Mouse (Mus musculus) spleen, adult 12 weeks (tissue): ENCODE results near the gene Capns1.
"Not testable (repeated sequence)": the region's sequence is repeated elsewhere in the genome, so short reads cannot be mapped to it uniquely, and the experiment has no call there.

Experiments
- DNase-seq: peaks from one replicate; pipeline ENCODE4 v3.0.0; 2022; ENCODE audit warnings: low spot score

Gene Capns1

DNA sequence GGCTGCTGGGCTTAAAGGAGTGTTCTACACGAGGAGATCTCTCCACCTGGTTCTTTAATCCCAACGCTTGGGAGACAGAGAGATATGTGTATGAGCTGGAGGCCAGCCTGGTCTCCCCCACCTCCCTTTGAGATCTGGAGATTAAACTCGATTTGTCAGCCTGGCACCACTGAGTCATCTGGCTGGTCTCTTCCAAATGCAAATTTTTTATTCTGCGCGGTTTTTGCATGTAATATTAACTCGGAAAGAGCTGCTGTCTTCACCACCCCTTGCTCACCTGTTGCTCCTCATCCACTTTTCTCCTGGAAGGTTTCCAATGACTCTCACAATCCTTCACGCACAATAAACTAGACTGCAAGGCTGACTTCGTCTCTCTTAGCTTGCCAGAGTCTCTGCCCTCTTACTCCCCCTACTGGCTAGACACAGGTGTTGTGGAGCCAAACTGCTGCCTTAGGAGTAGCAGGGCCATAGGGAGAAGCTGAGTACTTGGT is at the start of gene Capns1:
Gene Capns1 (minus strand): TSS at position 331 of the 491 bp plus-strand sequence.
- DNase-seq = peak; percentile 39

DNA sequence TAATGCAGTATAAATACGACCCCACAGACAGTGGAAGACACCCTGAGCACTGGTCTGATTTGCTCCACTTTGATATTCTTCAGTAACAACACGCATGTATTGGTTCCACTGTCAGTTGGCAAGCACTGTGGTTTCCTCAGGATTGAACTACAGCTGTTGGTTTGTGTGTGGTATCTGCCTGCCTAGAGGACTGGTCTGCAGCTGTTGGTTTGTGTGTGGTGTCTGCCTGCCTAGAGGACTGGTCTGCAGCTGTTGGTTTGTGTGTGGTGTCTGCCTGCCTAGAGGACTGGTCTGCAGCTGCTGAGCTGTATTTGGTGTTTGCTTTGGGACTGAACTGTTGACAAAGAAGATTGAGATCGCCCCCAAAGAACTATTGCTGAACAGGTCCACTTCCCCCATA is 38.8 kb upstream of the Capns1 start:
- not testable (repeated sequence) for DNase-seq

DNA sequence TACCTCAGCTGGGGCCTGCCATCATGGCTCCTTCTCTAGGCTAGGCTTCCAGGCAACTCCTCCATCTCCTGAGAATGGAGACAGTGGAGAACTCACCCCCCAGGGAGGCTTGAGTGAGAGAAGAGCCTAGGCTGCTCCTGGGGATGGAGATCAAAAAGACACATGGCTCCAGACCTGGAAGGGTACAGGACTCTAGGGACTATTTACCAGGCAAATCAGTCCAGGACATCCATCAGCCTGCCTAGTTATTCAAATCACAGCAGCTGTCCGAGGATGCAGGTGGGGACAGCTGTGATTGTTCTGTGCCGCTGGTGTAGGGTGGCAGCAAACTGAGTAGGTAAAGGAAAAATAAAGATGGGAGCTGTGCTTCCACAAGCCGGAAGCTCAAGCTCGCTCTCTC is 37.0 kb upstream of the Capns1 start, which contains the start of gene Ovol3:
Gene Ovol3 (minus strand): TSS at position 101 of the 400 bp plus-strand sequence.
- DNase-seq = no peak

DNA sequence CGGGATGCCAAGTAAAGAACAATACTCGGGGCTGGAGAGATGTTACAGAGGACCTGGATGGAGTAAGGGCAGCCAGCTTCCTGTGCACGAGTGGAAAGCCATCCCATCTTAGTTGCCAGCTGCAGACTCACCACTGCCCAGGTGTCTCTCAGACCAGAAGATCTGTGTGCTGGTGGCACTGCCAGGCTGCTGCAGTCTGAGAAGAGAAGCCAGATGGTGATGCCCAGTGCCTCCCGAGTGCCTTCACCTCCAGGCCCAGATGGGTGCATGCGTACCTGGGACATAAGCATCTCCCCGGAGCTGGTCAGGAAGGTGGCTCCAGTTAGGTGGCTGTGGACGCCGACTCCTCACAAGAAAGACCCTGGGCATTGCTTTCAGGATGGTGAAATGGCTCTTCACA is 36.5 kb upstream of the Capns1 start:
- DNase-seq = no peak

DNA sequence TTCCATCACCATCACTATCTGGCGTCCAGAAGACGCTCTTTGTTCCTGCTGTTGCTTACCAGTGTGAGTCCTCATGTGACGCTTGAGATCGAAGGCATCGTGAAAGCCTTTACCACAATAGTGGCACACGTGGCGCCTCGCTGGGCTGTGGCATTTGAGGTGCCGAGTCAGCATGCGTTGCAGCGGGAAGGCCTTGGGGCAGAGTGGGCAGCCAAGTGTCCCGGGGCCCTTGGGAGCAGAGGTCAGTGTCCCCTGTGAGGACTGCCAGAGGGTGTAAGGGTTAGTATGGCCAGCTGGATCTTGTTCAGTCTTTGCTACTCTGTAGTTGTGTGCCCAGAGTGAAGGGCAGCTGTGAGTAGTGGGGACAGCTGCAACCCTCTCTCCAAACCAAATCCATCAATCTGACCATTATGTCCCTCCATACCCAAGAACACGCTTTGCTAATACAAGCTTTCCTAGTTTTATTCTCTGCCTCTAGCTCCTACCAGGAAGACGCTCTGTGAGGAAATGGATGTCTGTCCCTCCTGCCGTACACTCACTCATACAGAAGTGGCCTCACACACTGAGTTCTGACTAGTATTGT is 35.8 kb upstream of the Capns1 start:
- no peak for DNase-seq

DNA sequence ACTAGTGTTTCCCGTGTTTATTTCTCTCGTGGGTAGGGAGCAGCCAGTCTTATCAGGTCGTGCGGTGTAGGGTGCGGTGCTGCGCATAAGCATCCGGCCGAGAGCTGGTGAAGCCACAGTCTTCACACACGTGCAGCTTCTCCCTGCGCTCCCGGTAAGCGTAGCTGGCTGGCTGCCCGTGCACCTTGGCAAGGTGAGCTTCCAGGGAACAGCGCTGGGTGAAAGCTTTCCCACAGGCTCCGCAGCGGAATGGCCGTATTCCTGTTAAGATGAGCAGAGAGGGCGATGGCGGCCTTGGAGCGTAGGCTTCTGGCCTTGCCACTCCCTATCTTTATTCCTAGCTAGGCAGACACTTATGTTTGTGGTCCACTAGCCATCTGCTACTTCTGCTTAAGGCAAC is 34.8 kb upstream of the Capns1 start:
- DNase-seq = no peak

DNA sequence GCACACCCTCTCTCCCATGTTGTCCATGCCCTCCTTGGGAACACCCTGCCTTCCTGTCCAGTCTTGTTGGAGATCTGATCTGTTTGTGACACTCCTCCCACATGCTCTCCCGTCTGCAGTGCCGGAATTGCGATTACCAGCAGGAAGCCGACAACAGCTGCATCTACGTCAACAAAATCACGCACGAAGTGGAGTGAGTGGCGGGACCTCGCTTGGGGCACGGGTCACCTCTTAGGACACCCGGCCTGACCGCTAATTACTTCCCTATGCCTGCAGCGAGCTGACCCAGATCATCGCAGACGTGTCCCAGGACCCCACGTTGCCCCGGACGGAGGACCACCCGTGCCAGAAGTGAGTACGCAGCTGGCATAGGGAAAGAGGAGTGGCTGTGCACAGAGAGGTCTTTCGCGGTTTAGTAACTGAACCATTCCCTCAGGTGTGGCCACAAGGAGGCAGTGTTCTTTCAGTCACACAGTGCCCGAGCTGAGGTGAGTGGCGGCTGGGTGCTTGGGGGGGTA is 34.1 kb upstream of the Capns1 start:
- peak; percentile 35 for DNase-seq

DNA sequence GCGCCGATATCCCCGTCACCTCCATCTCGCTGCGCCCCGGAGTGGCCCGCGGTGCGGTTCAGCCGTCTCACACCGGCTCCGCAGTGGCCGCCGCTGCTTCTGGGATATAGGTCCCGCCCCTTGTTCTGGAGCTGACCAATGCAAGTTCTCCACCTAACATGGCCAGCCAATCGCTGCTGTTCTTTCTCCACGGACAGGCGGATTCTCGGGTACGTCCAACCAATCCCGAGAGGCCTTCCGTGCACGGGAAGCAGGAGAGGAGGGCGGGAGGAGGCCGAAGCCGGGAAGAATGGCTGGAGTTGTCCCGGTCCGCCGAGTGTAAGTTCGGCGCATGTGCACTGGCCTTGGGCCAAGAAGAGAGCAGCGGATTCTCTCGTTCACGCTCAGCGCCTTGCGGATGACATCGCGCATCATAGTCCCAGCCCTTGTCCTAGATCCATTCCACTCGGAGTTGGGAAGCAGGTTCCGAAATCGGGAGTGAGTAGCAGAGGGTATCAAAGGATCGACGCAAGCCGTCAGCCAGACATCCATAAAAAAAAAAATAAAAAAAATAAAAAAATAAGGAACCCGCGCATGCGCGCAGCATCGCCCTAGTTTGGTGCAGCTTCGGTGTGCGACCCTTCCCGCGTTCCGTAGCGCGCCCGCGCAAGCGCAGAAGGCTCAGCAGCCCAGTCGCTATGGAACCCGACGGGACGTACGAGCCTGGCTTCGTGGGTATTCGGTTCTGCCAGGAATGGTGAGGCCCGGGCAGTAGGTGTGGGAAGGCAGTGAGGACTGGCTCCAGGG is 33.3 kb upstream of the Capns1 start, which contains the start of the genes Polr2i and Tbcb:
Gene Polr2i (plus strand): TSS at position 280 of the 786 bp plus-strand sequence.
Gene Tbcb (minus strand): TSS at position 604 of the 786 bp plus-strand sequence.
- DNase-seq = peak; percentile 91

DNA sequence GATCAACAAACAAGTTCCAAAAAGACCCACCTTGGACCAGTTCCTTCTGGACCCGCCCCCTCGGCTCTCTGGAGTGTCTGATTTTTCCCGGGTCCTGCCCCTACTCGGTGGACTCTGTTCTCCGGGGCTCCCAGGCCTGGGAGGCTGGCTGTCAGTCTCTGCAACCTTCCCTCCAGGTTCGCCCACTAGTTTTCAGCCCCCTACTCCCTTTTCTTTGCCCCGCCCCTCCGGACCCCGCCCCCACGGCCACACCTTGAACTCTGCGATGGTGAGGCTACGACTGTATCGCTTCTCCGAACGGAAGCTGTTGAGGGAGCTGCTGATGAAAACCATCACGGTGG is 32.7 kb upstream of the Capns1 start:
- no peak for DNase-seq

DNA sequence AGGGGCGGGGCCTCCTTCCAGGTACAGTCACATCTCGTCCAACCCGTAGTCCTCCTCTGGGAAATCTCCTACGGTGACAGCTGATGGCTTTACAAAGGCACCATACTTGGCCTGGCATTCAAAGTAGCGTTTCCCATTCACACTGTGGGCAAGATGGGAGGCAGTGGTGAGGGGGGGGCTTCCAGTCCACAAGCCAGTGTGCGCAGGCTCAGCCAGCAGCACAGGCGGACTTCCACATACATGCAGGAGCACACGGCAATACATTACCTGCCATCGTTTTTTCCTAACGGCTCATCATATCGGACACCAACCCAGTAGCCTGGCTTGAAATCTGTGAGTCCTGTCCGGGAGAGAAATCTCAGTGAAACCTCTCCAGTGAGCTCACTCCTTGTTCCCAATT is 25.6 kb upstream of the Capns1 start:
- DNase-seq = no peak

DNA sequence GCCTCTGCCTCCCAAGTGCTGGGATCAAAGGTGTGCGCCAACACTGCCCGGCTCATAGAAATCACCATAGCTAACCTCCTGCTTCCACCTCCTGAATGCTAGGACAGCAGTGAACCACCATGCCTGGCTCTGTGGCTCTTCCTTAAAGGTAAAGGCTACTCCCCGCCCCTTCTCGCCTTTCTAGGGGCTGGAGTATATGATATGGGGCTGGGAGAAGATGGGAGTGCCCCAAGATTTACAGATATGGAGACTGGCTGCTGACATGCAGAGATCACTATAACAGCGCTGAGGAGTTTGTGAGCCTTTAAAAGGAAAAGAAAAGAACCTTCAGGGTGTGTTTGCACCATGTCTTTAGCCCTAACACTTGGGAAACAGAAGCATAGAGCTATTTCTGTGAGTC is 23.6 kb upstream of the Capns1 start:
- no peak for DNase-seq

DNA sequence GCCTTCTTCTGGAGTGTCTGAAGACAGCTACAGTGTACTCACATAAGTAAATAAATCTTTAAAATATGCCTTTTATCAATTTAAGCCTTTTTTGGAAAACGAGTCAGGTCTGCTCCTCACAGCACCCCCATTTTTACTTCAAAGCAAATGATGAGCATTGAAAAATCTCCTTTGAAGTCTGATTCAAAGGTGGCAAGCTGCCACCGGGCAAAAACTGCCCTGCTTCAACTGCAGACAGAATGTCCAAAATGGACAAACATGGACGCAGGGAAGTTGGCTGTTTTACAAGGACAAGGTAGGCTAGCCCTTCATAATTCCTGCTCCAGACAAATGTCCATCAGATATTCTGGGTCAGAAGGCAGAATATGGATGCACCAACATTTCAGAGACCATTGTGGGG is 22.8 kb upstream of the Capns1 start:
- DNase-seq = no peak

DNA sequence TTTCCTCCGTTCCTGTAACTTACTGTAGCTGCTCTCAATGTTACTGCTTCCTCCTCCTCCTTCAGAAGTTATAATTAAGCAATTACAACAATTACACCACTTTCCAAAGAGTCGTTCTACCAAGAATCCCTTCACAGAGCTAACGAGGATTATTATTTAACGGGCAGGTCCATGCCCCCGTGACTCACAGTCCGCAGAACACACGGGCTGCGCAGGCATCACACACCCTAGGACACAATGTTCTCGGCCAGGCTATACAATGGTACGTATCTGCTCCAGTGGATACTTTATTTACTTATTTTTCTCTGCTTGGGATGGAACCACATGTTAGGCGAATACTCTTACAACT is 21.4 kb upstream of the Capns1 start:
- no peak for DNase-seq

DNA sequence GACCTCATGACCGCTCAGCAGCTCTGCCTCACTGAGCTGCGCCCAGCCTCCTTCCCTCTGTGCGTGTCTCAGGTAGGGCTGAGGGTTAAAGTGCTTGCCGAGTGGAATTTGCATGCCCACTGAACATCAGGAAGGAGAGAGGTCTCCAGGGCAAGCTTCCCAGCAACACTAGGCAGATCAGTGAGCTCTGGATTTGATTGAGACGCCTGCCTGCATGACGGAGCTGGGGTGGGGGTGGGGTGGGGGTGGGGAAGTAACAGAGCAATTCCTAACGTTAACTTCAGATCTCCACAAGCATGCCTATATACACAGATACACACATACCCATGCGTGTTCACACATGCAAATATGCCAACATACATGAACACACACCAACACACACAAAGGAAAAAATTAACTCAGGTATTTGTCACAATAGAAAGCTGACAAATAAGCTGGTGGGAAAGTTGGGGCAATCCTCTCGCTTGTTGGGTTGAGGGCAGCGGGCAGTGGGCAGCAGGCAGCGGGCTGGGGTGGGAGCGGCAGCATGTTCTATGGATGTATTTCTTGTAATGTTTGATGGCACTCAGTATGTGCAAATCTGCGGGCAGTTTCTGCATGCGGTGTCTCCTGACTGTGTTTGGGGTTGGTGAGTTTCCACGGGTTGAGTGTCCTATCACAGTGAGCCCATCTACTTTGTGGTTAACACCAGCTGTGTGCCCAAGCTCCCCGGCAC is 20.8 kb upstream of the Capns1 start:
- no peak for DNase-seq

DNA sequence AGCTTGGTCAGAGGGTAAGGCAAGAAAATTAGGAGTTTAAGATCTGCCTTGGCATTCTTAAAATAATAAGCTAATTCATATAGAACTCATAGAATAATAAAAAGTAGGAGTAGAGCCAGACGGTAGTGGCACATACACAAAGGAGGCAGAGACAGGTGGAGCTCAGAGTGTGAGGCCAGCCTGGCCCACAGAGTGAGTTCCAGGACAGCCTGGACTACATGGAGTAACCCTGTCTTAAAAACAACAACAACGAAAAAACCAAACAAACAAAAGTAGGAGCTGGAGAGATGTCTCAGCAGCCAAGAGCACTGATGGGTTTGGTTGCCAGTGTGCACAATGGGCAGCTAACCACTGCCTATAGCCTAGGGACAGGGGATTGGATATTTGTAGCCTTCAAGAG is 18.7 kb upstream of the Capns1 start:
- no peak for DNase-seq

DNA sequence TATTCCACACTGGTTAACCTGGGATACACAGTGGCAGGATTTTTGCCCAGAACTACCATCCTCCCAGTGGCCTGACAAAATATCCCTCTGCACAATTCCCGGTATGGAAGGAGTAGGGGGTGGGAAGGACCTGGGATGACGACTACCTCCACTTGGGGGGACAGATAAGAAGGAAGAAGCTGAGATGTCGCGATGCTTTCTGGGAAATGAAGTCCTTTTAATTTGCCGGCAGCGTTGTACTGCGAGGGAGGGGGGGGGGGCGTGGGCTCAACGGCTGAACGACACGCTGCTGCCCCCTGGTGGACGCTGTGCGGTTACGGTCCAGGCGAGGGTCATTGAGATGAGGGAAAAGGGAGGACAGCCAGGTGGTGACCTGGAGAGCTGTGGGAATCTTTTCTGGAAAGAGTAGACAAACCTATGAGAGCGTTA is 18.1 kb upstream of the Capns1 start:
- DNase-seq = peak; percentile 51

DNA sequence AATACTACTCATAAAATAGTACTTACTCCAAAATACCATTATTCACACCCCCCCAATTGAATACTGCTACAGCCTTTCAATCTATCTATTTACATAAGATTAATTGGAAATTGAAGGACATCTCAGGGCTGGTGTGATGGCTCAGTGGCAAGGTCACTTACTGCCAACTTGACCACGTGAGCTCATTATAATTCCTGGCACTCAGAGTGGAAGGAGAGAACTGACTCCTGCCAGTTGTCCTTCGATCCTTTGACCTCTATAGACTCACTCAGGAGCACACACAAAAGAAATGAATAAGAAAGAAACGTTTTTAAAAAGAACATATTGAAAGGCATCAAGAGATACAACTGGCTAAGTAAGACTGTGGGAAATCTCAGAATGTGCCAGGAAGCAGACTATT is 17.3 kb upstream of the Capns1 start:
- DNase-seq = no peak

DNA sequence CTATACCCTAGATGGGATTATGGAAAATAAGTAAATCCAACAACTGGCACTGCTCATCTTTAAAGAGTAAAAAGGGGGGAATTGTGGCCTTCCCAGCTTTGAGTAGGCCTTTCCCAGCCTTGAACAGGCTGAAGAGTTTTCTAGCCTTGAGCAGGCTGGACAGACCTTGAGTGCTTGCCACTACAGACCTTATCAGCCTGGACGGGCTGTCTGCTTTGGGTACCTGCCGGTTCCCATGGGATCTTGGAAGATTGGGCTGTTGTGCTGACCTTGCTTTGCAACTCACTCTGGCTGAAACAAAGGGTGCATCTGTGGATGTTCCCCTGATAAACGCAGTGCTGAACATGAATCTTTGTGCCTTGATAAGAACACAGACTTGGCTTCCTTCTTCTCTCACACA is 15.3 kb upstream of the Capns1 start:
- no peak for DNase-seq

DNA sequence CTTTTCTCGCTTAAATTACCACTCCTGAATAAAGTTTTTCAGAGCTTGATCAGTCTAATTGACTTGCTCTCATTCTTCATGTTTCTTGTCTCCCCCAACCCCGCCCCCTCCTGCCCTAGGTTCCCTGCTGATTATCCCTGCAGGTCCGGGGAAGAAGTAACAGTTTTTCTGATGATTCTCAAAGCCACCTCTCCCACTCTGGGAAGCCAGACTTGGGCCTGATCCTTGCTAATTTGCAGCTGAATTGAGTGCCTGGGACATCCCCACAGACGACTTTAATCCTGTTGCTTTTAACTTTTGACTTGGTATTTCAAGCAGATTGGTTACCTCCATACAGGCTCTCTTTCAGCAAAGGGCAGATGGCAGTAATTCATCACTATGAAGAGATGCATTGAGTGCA is 12.4 kb upstream of the Capns1 start:
- DNase-seq = no peak

DNA sequence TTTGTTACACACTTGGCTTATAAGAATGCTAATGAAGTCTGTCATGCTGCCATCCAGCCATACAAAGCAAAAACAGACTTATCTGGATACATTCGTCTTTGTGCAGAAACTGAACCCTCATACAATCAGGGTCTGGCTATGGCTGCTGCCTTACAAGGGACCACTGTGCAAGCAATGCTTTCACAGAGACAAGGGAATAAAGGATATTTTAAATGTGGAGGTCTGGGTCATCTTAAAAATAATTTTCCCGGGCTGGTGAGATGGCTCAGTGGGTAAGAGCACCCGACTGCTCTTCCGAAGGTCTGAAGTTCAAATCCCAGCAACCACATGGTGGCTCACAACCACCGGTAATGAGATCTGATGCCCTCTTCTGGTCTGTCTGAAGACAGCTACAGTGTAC is 7.8 kb upstream of the Capns1 start:
- DNase-seq = not testable (repeated sequence)

DNA sequence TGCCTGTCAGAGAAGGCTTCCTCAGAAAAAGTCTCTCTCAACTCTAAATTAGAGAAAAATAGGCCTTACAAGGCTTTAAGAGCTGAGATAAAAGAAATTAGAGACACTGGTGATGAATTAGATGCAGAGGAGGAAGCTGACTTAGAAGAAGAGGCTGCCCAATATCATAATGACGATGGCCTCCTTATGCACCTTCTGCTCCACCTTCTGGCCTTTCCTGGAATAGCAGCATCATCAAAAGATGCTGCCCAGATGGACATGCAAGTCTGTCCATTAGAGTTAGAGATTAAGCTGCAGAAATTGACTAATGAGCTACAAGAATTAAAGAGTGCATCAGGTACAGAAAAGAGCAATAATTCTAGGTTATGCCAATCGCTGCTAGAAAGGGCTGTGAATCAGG is 6.8 kb upstream of the Capns1 start:
- peak; percentile 51 for DNase-seq

DNA sequence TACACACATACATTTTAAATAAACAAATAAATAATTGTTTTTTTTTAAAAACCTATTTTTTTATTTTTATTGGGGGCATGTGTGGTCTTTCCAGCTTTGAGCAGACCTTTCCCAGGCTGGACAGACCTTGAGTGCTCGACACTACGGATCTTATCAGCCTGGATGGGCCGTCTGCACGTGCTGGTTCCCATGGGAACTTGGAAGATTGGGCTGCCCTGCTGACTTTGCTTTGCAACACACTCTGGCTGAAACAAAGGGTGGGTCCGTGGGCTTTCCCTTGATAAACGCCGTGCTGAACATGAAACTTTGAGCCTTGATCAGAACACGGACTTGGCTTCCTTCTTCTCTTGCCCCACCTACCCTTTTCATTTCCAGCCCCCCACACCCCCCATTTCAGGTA is 5.8 kb upstream of the Capns1 start:
- DNase-seq = no peak
